Mouse (Mus musculus) spleen, postnatal 36 days (tissue): Measurements from ENCODE around the gene Syngap1.
"Not testable (repeated sequence)": the region's sequence is repeated elsewhere in the genome, so short reads cannot be mapped to it uniquely, and the experiment has no call there.

Experiments
- DNase-seq, 2 experiments: peaks; one replicate each; pipeline ENCODE4 v3.0.0; 2022; ENCODE audit warnings: low spot score in 2 of 2, mixed read lengths in 1 of 2

The Syngap1 gene

DNA sequence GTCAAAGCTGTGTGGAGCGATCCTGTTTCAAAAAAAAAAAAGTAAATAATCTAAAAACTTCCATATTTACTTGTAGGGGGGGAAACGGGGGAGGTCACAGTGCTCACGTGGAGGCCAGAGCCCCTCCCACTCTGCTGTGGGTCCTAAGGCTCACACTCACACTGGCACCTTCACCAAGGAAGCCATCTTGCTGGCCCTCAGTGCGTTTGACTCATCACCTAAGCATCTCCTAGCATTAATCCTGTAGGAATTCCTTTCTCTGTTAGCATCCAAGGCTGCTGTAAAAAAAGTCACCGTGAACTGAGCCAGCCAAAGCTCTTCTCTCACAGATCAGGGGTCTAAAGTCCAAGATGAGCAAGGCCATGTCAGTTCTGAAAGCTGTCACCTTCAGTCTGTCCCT is 15.3 kb downstream of the Syngap1 start:
- no peak for DNase-seq

DNA sequence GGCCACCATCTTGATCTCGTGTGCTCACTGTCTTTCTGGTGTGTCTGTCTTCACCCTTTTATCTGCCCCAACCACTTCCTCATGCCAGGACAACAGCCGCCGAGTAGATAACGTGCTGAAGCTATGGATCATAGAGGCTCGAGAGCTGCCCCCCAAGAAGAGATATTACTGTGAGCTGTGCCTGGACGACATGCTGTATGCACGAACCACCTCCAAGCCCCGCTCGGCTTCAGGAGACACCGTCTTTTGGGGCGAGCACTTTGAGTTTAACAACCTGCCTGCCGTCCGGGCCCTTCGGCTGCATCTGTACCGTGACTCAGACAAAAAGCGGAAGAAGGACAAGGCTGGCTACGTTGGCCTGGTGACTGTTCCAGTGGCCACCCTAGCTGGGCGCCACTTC is 15.8 kb downstream of the Syngap1 start:
- DNase-seq, result peak in 1 of 2 experiments; percentile 30

DNA sequence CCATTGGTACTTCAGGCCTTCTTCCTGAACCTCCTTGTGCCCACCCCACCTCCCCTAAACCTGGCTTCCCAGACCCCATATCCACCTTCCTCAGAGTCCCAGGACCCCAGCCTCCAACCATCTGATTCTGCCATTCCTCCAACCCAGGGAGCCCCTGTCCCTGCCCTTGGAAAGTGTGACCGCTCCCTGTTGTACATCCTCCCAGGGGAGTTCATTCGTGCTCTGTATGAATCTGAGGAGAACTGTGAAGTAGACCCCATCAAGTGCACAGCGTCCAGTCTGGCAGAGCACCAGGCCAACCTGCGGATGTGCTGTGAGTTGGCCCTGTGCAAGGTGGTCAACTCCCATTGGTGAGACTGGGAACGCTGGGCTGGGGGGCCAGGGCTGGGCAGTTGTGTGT is 16.8 kb downstream of the Syngap1 start:
- no peak for DNase-seq

DNA sequence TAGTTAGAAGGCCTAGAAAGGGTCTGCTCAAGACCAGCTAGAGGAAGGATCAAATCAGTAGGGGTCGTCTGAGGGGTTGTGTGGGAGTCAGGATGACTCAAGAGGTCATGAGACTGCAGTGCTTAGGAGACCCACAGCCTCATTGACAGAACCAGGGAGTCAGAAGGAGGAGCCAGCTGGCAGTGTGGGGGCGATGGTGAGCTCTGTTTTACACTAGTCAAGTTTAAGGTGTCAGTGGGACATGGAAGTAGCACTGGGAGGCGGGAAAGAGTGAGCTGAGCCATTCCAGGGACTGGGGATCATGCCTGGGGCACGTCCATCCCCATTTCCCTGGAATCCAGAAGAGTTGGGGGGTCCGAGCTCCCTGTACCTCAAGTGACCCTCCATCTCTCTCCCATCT is 17.8 kb downstream of the Syngap1 start:
- DNase-seq, result no peak

DNA sequence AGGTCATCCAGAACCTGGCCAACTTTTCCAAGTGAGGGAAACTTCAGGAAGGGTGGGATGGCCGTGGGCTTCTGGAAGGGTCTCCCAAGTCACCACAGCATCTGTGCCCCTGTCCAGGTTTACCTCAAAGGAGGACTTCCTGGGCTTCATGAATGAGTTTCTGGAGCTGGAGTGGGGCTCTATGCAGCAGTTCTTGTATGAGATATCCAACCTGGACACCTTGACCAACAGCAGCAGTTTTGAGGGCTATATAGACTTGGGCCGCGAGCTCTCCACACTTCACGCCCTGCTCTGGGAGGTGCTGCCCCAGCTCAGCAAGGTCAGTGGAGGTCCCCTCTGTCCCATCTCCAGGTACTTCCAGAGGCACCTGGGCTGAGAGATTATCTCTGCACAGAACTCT is 18.8 kb downstream of the Syngap1 start:
- no peak for DNase-seq

DNA sequence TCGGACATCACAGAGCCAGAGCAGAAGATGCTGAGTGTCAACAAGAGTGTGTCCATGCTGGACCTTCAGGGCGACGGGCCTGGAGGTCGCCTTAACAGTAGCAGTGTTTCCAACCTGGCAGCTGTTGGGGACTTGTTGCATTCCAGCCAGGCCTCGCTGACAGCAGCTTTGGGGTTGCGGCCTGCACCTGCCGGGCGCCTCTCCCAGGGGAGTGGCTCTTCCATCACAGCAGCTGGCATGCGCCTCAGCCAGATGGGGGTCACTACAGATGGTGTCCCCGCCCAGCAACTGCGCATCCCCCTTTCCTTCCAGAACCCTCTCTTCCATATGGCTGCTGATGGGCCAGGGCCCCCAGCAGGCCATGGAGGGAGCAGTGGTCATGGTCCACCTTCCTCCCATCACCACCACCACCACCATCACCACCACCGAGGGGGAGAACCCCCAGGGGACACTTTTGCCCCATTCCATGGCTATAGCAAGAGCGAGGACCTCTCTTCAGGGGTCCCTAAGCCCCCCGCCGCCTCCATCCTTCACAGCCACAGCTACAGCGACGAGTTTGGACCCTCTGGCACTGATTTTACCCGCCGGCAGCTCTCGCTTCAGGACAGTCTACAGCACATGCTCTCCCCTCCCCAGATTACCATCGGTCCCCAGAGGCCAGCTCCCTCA is 20.7 kb downstream of the Syngap1 start:
- DNase-seq, result no peak

DNA sequence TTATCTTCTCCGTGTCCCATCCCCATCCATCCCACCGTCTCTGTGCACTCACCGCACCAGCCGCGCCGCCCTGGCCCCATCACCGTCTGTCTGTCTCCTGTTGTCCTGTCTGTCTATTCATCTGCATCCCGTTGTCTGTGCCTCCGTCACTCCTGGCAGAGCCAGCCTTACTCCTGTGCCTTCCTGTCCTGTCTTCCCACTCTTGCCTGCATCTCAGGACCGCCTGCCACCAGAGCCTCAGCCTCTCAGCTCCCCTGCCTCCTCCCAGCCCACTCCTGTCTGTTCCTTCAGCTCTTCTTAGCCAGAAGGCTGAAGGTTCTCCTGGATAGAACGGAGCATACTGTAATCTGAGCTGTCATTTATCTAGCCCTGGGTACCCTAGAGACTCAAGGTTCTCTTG is 25.9 kb downstream of the Syngap1 start:
- DNase-seq, result no peak

DNA sequence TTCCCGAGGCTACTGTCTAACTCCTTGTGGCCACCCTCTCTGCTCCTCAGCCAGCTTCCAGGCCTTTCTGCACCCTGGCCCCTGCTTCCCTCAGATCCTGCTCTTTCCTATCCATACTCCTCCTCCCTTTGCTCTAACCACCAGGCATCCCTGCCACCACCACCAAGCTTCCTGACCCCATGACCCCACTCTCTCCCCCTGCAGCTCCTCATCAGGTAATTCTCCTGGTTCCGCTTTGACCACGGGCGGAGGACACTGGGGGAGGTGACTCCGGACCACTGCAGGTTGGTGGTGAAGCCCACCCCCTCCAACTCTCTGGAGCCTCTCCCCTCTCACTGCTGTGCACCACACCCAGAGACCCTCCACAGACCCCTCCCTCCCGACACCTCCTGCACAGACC is 26.4 kb downstream of the Syngap1 start:
- DNase-seq, result no peak

DNA sequence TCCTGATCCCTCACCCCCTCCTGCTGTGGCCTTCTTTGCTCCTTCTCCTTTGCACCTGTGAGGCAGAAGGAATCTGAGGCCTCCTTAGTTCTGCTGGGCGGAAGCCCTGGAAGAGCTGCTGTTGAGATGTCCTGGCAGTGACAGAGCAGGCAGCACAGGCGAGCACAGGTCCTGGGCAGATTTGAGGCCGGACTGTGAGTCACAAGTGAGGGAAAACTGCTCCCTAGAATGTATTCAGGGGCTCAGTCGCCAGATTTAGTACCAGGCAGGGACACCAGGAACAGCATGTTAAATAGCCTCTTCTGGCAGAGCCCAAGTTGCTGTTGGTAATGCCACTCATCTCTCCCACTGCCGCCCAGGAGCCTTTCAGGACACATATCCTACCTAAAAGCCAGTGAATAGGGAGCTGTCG is 27.2 kb downstream of the Syngap1 start:
- DNase-seq, result no peak

DNA sequence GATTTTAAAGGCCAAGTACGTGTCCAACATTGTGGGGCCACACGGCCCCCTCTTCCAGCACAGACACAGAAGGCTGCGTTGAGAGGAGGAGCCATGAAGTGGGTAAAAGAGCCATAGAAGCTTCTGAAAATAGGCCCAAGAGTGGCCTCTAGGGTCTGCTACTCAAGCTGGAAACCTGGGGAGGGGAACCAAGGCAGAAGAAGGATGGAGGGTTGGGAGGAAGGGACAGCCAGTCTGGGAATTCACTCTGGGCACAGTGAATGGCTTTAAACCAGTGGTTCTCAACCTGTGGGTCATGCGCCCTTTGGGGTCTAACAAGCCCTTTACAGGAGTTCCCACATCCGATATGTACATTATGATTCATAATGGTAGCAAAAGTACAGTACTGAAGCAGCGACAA is 28.2 kb downstream of the Syngap1 start:
- no peak for DNase-seq

DNA sequence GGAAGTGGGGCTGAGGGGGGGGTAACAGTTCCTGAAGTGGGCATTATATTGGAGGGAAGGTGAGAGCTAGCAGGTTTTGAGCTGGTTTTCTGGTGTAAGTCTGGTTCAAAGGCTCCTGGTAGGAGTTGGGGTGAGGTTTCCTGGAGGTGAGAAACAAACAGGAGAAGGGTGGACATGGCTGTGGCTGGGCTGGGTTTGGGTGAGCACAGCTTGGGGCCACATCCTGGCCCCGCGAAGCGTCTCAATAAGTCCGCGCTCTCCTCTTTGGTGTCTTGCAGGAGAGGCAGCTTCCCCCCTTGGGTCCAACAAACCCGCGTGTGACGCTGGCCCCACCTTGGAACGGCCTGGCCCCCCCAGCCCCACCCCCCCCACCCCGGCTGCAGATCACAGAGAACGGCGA is 29.2 kb downstream of the Syngap1 start:
- DNase-seq, result no peak

DNA sequence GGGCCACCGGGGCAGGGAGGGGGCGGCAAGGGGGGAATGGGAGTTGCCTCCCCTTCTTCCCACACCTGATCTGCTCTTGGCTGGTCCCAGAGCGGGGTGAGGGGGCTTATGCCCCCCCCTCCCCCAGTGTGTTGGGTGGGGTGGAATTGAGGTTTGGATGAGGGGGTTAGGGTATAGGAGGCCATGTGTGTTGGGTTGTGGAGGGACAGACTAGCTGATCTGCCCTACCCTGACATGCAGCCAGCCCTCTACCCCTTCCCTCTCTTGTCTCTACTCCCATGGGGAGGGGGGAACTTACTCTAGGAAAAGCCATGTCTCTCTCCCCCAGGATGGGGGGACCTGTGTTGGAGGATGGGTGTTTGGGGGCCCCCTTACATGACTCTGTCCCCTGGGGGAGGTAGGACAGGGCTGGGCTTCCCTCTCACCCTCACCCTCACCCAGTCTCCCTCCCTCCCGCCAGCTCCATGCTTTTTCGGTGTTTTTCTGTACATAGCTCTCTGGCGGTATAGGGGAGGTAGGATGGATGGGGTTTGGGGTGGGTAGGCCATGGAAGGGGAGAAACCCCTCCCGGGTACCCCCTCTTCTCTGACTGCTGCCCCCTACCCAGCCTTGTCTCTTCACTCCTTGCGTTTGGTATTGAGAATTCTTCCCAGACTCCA is 30.3 kb downstream of the Syngap1 start:
- DNase-seq, result no peak

DNA sequence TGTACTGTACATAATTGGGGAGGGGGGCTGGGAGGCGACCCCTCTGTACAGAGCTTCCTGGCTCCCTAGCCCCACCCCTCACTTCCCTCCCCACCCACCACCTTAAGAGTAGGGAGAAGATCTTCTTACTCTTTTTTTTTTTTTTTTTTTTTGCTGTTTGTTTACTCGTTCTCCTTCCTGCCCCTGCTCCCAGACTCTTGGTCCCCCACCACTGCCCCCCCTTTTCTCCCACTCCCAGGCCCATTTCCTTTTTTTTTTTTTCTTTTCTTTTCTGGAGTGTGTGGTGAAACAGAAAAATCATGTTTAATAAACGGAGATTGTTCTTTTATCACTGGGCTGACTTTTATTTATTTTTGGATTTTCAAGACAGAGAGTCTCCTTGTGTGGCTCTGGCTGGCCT is 31.1 kb downstream of the Syngap1 start:
- no peak for DNase-seq

DNA sequence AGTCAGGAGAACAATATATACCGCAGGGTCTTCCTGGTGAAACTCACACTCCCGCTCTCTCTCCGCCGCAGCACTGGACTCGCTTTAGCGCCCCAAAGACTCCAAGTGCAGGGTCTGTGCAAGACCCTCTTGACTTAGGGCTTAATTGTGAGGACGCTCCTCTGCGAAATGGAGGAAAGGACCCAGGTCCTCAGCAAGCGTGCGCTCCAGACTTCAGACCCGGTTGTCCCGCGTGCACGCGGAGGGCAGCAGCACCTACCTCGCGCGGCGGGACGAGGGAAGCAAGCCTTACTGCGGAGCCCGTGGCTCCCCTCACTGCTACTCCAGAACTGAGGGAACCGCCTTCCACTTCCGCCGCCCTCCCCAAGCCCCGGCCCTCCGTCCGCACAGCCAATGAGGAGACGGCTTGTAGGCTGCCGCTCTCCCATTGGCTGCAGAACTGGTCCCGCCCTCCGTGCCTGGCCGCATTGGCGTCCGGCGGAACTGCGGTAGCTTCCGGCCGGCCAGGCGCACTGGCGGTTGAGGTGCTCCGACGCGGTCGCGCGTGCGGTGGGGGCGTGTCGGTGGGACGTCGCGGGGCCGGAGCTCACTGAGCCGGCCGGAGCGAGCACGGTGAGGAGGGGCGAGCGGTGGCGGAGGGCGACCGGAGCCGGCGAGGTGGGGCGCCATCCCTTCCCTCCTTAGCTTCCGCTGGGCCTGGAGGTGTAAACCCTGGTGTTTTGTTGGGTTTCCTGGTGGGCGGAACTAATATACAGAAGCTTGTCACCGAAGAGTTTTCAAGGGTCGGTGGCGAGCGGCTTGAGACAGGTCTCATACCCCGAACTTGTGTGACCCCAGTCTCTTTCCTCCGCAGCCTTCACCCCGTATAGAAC is 31.9 kb downstream of the Syngap1 start, which contains the start of gene Zbtb9:
Gene Zbtb9, plus strand, starts transcription at position 465 of the 872 bp plus-strand sequence.
- peak; percentile 97 to 98 for DNase-seq

DNA sequence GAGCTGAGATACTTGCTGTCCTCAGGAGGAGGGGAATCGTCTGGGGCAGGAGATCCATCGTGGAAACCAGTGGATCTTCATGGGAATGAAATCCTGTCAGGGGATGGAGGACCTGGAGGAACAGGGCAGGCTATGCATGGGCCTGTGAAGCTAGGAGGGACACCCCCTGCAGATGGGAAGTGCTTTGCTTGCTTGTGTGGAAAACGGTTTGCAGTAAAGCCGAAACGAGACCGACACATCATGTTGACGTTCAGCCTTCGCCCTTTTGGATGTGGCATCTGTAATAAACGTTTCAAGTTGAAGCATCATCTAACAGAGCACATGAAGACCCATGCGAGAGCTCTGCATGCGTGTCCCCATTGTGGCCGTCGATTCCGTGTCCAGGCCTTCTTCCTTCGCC is 33.5 kb downstream of the Syngap1 start:
- no peak for DNase-seq

DNA sequence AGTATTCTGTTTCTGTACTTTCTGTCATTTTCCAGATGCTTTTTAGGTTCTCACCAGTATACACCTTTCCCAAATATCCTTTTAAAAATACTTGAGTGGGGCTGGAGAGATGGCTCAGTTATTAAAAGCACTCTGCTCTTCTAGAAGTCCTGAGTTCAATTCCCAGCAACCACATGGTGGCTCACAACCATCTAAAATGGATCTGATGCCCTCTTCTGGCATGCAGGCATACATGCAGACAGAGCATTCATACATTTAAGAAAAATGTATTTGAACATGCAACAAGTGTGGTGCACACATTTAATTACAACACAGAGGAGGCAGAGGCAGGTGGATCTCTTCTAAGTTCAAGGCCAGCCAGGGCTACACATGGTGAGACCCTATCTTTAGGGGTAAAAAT is 34.4 kb downstream of the Syngap1 start:
- no peak for DNase-seq

DNA sequence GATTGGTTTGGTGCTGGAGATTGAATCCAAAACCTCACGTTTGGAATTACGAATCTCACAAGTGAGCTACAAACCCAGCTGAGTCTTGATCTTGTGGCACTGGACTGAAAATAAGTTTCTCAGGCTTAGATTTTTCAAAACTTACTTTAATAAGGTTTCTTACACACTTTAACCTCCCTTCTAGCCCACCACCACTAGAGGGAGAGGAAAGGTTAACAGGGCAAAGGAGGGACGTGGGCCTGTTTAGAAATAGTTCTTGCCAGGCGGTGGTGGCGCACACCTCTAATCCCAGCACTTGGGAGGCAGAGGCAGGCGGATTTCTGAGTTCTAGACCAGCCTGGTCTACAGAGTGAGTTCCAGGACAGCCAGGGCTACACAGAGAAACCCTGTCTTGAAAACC is 36.3 kb downstream of the Syngap1 start:
- not testable (repeated sequence) for DNase-seq

DNA sequence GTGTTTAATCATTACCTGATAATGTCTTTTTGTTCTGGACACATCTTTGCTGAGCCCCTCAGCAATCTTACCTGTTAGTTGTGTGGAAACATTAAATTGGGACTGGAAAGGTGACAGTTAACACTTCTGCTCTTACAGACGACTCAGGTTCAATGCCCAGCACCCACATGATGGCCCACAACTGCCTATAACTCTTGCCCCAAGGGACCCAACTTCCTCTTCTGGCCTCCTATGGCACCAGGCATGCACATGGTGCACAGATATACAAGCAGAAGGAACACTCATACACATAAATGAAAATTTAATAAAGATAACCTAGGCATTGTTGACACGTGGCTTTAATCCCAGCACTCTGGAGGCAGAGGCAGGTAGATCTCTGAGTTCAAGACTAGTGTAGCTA is 38.4 kb downstream of the Syngap1 start:
- peak; percentile 86 to 89 for DNase-seq

DNA sequence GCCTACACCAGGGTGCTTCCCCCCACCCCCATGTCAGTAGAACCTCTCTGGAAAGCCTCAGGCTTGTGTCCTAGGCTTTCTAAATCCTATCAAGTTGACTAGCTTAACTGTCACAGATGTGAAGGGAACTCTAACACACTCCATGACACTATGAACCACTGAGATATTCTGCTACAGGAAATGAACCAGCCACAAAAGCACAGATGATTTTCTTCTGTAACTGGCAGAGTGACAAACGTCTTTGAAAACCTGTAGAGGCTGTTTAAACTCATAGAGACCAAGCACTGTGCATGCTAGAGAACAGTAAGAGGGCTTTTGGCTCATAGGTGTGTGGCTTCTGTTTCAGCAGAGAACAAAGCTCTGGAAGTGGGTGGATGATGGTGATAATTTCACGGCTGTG is 40.0 kb downstream of the Syngap1 start:
- peak; percentile 40 to 43 for DNase-seq

DNA sequence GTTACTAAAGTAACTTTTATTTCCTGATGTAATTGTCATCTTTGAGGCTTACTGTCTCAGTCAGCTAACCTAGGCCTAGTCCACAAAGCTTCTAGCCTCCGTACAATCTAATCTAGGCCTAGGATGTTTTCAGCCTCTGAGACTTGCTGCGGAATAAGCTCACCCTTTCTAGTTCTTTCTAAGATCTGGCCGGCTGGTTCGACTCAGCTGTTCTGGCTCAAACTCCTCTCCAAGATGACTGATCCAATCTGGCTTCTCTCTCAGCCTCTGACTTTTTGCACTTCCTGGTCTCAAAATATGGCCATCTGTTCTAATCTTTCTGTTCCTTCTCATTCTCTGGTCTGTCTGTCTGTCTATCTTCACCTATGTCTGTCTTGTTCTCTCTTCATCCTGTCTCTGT is 42.3 kb downstream of the Syngap1 start:
- DNase-seq, result no peak

DNA sequence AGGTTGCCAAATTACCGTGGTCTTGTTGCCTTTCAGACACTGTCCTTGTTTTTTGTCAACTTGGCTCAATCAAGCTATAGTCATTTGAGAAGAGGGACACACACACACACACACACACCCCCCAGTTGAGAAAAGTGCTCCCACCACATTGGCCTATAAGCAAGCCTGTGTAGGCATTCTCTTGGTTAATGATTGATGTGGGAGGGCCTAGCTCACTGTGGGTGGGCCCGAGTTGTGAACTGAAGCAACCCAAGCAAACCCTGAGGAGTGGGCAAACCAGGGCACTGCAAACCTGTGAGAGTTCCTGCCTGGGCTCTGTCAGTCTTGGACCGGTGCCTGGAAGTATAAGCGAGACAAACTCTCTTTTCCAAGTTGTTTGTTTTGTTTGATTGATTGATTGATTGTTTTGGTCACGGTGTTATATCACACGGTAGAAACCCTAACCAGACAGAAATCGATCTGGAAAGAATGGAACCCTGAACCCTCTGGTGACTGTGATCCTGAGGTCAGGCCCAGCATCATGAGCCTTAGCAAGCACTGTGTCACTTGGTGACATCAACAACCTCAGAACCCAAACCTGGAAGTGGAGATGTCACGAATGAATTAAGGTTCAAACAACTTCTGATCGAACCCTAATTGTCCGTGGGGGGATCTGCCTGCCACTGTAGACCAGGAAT is 44.6 kb downstream of the Syngap1 start:
- no peak for DNase-seq

DNA sequence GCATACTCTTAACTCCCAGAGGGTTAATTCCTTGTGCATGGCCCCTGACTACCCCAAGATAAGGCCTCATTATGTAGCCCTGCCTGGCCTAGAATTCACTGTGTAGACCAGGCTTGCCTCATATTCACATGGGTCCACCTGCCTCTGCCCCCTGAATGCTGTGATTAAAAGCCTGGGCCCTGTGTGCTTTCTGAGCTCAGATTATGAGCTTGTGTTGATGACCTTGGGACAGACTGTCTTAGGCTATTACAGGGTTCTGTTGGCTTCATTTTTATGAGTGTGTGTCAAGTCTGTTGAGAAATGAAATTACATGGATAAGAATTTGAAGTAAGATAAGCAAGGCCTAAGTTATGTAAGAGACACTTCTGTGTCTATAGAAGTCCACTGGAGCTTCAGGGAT is 49.5 kb downstream of the Syngap1 start:
- no peak for DNase-seq
